Mouse (Mus musculus): Measurements from ENCODE around the gene Tmem200a.

Gene Tmem200a

GRCm38 (mm10) chr10:26078521-26079142 is at the start of gene Tmem200a:
Tmem200a (minus strand) TSS chr10:26079052.
- DNase-seq = peak; percentile 6

- no peak for DNase-seq
These were observed 41.0 kb upstream of the Tmem200a start for GRCm38 (mm10) chr10:26119822-26120183.

GRCm38 (mm10) chr10:26119067-26119821 is 40.4 kb upstream of the Tmem200a start:
- DNase-seq = no peak

- no peak for DNase-seq
These were observed 35.6 kb upstream of the Tmem200a start for GRCm38 (mm10) chr10:26114409-26114808.

- DNase-seq = no peak
These were observed 24.6 kb upstream of the Tmem200a start for GRCm38 (mm10) chr10:26103330-26103982.

GRCm38 (mm10) chr10:26082081-26082480 is 3.2 kb upstream of the Tmem200a start:
- no peak for DNase-seq

- no peak for DNase-seq
These were observed 826 bp upstream of the Tmem200a start for GRCm38 (mm10) chr10:26079678-26080077.

GRCm38 (mm10) chr10:26077671-26078481 is 976 bp downstream of the Tmem200a start, which contains the start of gene Gm9767:
Gm9767 (plus strand) TSS chr10:26078255.
- DNase-seq = no peak

- no peak for DNase-seq
These were observed 1.9 kb downstream of the Tmem200a start for GRCm38 (mm10) chr10:26076949-26077348.

GRCm38 (mm10) chr10:26071986-26072385 is 6.9 kb downstream of the Tmem200a start:
- DNase-seq = no peak

- no peak for DNase-seq
These were observed 15.8 kb downstream of the Tmem200a start for GRCm38 (mm10) chr10:26063071-26063470.

- DNase-seq = no peak
These were observed 19.1 kb downstream of the Tmem200a start for GRCm38 (mm10) chr10:26059662-26060307.

- DNase-seq = no peak
These were observed 27.7 kb downstream of the Tmem200a start for GRCm38 (mm10) chr10:26051177-26051576.

- DNase-seq = no peak
These were observed 43.9 kb downstream of the Tmem200a start for GRCm38 (mm10) chr10:26034931-26035330.

- no peak for DNase-seq
These were observed 60.1 kb downstream of the Tmem200a start for GRCm38 (mm10) chr10:26018740-26019139.

- DNase-seq = no peak
These were observed 64.6 kb downstream of the Tmem200a start for GRCm38 (mm10) chr10:26014298-26014697.

- DNase-seq = peak; percentile 15
These were observed 69.9 kb downstream of the Tmem200a start for GRCm38 (mm10) chr10:26008948-26009347.

- no peak for DNase-seq
These were observed 73.4 kb downstream of the Tmem200a start for GRCm38 (mm10) chr10:26005471-26005870.

- no peak for DNase-seq
These were observed 78.0 kb downstream of the Tmem200a start for GRCm38 (mm10) chr10:26000893-26001292.

GRCm38 (mm10) chr10:25999291-25999930 is 79.4 kb downstream of the Tmem200a start:
- DNase-seq = no peak

GRCm38 (mm10) chr10:25984056-25984455 is 94.8 kb downstream of the Tmem200a start:
- DNase-seq = no peak

GRCm38 (mm10) chr10:25982617-25983016 is 96.2 kb downstream of the Tmem200a start:
- no peak for DNase-seq

All from kidney, adult 9 months (tissue).